Mouse (Mus musculus): ENCODE results near the gene Cdc42.

DNA sequence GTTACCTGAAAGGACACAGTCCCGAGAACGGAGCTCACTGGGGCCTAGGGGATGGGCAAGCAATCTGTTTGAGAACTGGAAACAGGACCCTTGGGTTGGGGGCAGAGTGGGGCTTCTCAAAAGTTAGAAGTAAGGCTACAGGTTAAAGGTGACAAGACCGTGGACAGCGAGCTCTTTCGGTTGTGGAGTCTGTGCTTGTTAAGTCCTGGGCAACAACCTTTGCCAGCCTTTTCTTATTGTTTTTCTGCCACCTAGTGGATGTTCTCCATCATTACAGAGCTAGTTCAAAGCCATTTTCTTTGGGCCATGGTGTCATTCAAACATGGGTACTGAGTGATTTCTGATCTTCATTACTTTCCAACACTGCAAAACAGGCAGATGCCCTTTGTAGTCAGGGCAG is 49.1 kb downstream of the Cdc42 start:
- TF ChIP-seq POLR2A (IDR thresholded peaks at IDR 0.05; ENCODE audit: control insufficient read depth, extremely low read depth, insufficient read depth, low read length, poor library complexity), result no peak
- TF ChIP-seq CTCF (IDR thresholded peaks at IDR 0.05; ENCODE audit: borderline replicate concordance, control insufficient read depth, extremely low read depth, insufficient read depth, low read length, poor library complexity), result no peak

All from thymus, adult 2 months (tissue).